Mouse (Mus musculus) lung, adult 18-20 months (tissue): ENCODE measurements around the gene Pdia2.

Source experiments
- DNase-seq, 2 experiments: peaks; one replicate each; pipeline ENCODE4 v3.0.0; 2022; ENCODE audit warnings: mixed read lengths in 2 of 2

Pdia2 gene

GRCm38 (mm10) chr17:26198892-26199291, at the start of gene Pdia2:
TSS of gene Pdia2 (minus strand) at chr17:26199087.
- no peak for DNase-seq

GRCm38 (mm10) chr17:26244101-26244841, 45.4 kb upstream of the Pdia2 start, which contains the start of gene Fam234a:
TSS of gene Fam234a (minus strand) at chr17:26244242.
- peak; percentile 95 to 96 for DNase-seq

GRCm38 (mm10) chr17:26243471-26244100, 44.7 kb upstream of the Pdia2 start:
- peak; percentile 84 to 86 for DNase-seq

DNA sequence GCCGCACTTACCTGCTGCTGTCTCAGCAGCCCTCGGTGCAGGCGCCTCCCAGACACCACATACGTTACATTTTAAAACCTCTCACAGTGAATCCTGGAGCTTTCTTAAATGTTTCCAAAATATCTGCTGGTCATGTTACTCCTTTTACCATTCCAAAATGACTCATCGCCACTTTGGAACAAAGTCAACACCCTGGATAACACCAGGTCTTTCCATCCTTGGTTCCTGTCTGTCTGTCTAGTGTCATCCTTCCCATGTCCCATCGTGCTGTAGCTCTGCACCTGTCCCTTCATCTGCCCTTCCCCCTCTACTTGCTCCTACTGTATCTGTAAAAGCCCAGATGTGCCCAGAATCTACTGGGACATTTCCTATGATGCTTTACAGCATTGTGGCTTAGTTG, 42.1 kb upstream of the Pdia2 start:
- no peak for DNase-seq

DNA sequence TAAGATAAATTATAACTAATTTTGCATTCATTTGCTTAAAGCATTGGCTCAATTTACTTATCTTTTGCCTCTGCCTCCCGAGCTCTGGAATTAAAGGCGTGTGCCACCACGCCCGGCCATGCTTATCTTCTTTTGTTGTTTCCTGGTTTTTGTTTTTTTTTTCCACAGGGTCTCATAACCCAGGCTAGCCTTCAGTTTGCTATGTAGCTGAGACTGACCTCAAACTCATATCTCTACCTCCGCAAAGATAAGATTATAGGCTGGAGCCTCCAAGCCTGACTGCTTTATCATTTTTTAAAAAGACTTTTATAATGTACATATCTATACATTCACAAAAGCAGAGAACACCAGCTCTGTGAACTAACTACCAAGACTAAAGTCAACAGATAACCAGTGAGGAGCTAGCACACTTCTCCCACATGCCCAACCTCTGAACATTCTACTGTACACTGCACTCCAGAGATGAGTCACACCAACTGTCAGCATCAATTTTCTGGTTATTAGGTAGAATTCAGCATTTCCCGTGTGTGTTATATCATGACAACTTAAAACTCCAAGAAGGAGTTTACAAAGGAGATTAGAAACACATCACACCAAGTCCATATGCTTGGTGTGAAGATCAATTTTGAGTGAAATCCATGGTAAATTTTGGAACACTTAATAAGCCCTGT, 41.4 kb upstream of the Pdia2 start:
- no peak for DNase-seq

GRCm38 (mm10) chr17:26239551-26239950, 40.7 kb upstream of the Pdia2 start:
- DNase-seq: no peak

GRCm38 (mm10) chr17:26237667-26238066, 38.8 kb upstream of the Pdia2 start:
- no peak for DNase-seq

DNA sequence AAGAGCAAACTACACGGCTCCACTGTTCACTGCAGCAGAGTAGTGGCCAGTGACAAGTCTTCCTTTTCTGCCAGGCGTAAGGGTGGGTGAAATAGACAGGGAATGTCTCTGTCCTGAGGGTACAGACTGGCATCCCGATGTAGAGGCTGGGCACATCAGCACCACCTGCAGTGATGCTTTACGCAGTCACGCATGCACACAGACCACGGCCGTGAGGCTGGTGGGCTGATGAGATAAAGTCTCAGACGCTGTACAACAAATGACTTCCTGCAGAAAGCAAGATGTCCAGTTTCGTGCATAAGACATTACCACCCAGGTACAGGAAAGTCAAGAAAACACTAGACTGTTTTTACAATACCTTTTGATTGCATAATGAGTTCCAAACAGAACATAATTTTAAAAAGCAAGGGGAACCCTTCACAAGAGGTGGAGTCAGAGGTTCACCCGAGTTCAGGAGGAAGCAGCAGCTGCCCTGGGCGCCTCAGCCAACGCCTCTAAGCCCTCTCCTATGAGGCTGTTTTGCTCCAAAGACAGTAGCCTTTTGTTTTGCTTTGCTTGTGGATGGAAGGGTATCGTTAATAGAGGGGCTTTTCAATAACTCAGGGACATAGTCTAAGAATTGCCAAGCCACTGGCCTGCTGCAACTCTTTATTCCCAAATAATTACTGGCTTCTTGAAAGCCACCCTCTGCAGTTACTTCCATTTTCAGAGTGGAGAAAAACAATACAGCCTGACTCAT, 36.4 kb upstream of the Pdia2 start:
- DNase-seq: peak in 1 of 2 experiments; percentile 35

DNA sequence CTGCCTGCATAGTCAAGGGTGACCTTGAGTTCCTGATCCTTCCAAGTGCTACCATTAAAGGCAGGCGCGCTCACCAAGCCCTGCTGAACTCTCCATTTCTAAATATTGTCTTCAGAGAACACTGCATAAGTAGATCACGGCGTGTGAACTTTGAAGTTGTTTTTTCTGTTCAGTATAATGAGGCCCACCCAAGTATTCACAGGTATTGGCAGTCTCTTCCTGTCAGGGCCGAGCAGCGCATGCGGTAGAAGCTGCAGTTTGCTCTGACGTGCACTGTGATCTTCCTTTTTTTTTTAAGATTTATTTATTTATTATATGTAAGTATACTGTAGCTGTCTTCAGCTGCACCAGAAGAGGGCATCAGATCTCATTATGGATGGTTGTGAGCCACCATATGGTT, 35.5 kb upstream of the Pdia2 start:
- no peak for DNase-seq

DNA sequence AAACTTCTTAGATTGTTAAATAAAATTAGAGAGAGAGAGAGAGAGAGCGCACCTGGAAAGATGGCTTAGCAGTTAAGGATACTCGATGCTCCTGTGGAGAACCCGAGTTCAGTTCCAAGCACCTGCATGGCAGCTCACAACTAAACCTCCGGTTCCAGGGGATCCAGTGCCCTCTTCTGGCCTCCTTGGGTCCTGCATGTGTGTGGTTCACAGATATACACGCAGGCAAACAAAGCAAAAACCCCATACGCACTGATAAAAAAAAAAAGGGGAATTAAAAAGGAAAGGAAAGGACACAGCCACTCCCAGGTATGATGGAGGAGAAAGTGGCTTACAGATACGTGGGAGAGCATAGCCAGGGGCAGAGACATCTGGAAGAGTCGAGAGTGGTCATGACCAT, 34.0 kb upstream of the Pdia2 start:
- DNase-seq: no peak

GRCm38 (mm10) chr17:26231156-26231555, 32.3 kb upstream of the Pdia2 start:
- DNase-seq: no peak

GRCm38 (mm10) chr17:26229776-26230175, 30.9 kb upstream of the Pdia2 start:
- DNase-seq: no peak

GRCm38 (mm10) chr17:26225150-26225549, 26.3 kb upstream of the Pdia2 start:
- DNase-seq: peak; percentile 84 to 91

DNA sequence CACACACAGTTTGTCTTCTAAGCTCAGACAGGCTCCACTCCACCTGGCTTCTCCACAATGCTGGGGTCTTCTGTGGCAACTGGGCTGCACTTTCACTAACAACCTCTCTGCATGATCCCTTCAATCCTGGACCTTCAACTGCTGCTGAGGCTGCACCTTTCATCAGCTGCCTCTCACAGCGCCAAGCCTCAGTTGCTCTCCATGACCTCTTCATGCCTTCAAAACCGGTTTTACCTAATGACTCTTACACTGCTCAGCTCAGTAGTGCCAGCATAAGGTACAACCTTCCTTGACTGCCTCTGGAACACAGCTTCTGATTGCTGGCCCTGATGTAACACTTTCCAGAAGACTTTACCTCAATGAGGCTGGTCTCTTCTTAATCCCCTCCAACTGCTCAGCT, 22.6 kb upstream of the Pdia2 start:
- DNase-seq: peak in 1 of 2 experiments; percentile 43

DNA sequence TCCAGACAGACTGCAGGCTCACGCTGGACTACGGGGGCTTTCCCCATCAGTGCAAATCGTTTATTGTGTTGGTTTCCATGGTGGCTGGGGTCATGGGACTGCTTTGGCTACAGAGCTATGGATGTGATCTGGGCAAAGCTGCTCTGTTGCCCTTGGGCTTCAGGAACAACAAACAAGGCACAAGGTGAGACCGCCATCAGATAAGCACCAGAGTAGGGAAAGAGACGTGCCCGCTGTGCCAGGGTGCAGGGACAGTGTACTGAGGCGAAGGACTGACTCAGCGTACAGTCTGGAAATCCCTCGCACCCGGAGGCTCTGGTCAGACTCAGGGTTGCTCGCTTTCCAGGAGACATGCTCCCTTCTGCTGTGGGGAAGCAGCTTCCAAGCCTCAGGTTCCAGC, 13.8 kb upstream of the Pdia2 start:
- no peak for DNase-seq

DNA sequence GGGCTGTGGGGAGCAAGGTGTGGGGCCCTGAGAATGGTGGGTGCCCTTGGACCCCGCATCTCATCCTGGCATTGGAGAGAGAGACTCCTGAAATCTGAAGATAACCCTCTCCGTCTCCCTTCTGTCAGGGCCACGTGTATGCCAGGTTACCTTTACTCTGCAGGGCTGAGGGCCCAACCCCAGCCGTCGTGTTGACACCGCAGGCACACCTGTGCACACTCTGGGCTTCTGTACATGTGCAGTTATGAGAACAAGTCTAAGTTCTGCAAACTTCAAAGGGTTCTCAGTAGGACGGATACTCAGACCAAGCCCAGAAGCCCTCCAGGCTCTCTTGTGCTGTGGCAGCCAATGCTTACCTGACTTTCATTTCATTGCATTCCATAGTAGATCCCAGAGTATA, 13.4 kb upstream of the Pdia2 start:
- DNase-seq: no peak

- no peak for DNase-seq
Observed at GRCm38 (mm10) chr17:26207686-26208085, 8.8 kb upstream of the Pdia2 start, which contains the start of gene Arhgdig. TSS of gene Arhgdig (minus strand) at chr17:26207786.

GRCm38 (mm10) chr17:26206392-26206791, 7.5 kb upstream of the Pdia2 start:
- DNase-seq: no peak

- DNase-seq: no peak
Observed at GRCm38 (mm10) chr17:26204766-26205165, 5.9 kb upstream of the Pdia2 start.

DNA sequence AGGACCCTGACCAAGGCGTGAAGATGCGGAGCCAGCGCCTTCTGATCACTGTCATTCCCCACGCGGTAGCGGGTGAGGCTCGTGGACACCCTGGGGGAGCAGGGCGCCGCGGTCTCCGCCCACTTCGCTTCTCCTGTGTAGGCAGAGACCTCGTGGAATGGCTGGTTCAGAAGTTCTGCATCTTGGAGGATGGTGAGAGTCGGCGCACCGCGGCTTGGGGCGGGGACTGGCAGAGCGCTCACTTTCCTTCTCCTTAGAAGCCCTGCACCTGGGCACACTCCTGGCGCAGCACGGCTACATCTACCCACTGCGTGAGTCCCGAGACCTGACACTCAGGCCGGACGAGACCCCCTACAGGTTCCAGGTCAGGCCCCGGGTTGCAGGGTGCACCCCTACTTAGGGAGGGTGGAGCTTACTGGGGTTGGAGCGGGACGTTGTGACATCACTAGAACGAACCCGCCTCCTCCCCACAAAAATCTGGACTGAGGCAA, 4.5 kb upstream of the Pdia2 start:
- DNase-seq: peak; percentile 53 to 59

- DNase-seq: peak; percentile 53 to 58
Observed at GRCm38 (mm10) chr17:26202737-26203136, 3.9 kb upstream of the Pdia2 start, which contains the start of gene Rgs11. TSS of gene Rgs11 (plus strand) at chr17:26202951.

DNA sequence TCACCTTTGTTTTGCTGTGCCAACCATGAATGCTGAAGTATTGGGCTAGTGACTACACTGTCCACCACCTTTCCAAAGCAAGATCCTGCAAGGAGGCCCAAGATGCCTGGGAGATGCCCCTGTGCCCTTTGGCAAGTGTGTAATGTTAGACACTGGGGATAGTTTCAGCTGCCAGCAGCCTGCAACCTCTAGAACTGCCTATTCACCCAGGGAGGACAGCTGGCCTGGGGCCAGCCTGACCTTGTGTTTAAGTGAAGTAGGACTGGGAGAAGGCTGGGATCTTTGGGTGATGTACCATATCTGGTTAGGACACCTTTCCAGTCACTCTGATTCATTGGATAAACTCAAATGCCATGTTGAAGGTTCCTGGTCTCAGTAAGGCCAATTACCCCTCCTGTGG, 3.1 kb upstream of the Pdia2 start:
- DNase-seq: no peak
